20 mouse cellular contexts compared by ENCODE assay signal in genomic region chr11:87571361-87571950, GRCm38 (mm10). TPM values are rescaled to one million over a fixed set of nuclear protein-coding genes. Genes with fewer than 3 reads are reported as not detected.
A peak's percentile ranks its signal among the peaks of the same experiment; 100 is the strongest.
DNase-seq lines count a peak whose midpoint lies in the region; ATAC-seq and TF ChIP-seq lines count a peak whose summit lies in the region.
"Had no signal": no experiment of that assay in that cellular context is flagged by ENCODE, and none has a peak within 500 bp of the region (broad histone marks: within the 10 kb centered on the region; RNA-seq: fewer than 3 reads in every experiment).

No protein-coding gene starts in this region.

- H3K36me3 ChIP-seq in heart, embryonic 10.5 days = no peaks in the 10 kb centered on the region
- no peaks in the 10 kb centered on the region for H3K36me3 ChIP-seq in liver, embryonic 13.5 days
- H3K36me3 ChIP-seq in liver, embryonic 11.5 days (ENCODE audit: control insufficient read depth, insufficient read depth, low read length) = no peaks in the 10 kb centered on the region
- no peaks in the 10 kb centered on the region for H3K36me3 ChIP-seq in embryonic facial prominence, embryonic 14.5 days (ENCODE audit: control insufficient read depth, insufficient read depth, low read length)
- H3K36me3 ChIP-seq in small intestine, adult 2 months (ENCODE audit: control insufficient read depth, insufficient read depth, low read length) = no peaks in the 10 kb centered on the region
- H3K36me3 ChIP-seq: forebrain, embryonic 10.5 days; hindbrain, embryonic 13.5 days; limb, embryonic 12.5 days; lung, embryonic 15.5 days; neural tube, embryonic 12.5 days had no signal

- no peak overlapping the region for H3K9ac ChIP-seq in liver, embryonic 13.5 days
- no peak overlapping the region for H3K9ac ChIP-seq in liver, embryonic 11.5 days (ENCODE audit: low read depth, low read length)
- H3K9ac ChIP-seq in embryonic facial prominence, embryonic 14.5 days (ENCODE audit: low read depth, low read length) = no peak overlapping the region
- H3K9ac ChIP-seq: hindbrain, embryonic 13.5 days; limb, embryonic 12.5 days; lung, embryonic 15.5 days; neural tube, embryonic 12.5 days had no signal

- WGBS in heart, embryonic 10.5 days = 86% methylated on average over 1 of the region's 1 CpGs
- 67% methylated on average over 1 of the region's 1 CpGs for WGBS in liver, embryonic 13.5 days (ENCODE audit: insufficient replicate concordance)
- WGBS in liver, embryonic 11.5 days = 89% methylated on average over 1 of the region's 1 CpGs
- 86% methylated on average over 1 of the region's 1 CpGs for WGBS in embryonic facial prominence, embryonic 14.5 days
- WGBS in small intestine, adult 2 months = 84% methylated on average over 1 of the region's 1 CpGs

- no peak for DNase-seq in heart, embryonic 10.5 days (ENCODE audit: low spot score)
- DNase-seq in heart, postnatal 4 days = no peak
- DNase-seq in liver, embryonic 13.5 days = no peak
- no peak for DNase-seq in liver, embryonic 11.5 days (ENCODE audit: low spot score)
- DNase-seq in embryonic facial prominence, embryonic 14.5 days (ENCODE audit: low spot score) = peak; percentile 47
- DNase-seq in urinary bladder, adult 2 months (ENCODE audit: low spot score) = no peak
- DNase-seq: adrenal gland, postnatal 25 days; cerebellum, postnatal 14 days; kidney, adult 2 months had no signal

- no peak for ATAC-seq in liver, embryonic 13.5 days (ENCODE audit: low read depth)
- no peak for ATAC-seq in liver, embryonic 11.5 days (replicated peaks; ENCODE audit: low FRiP score)
- ATAC-seq in embryonic facial prominence, embryonic 14.5 days (ENCODE audit: low read depth) = no peak
- ATAC-seq: CD4-positive, CD25-positive, alpha-beta regulatory T cell, adult 4 months had no signal

- H3K4me1 ChIP-seq in heart, embryonic 10.5 days = peaks cover 65% of the 10 kb centered on the region
- H3K4me1 ChIP-seq in liver, embryonic 13.5 days (replicated peaks) = peaks cover 5% of the 10 kb centered on the region; the same call in 1 of the 2 replicates
- peaks cover 2% of the 10 kb centered on the region; the same call in 1 of the 2 replicates for H3K4me1 ChIP-seq in liver, embryonic 11.5 days (replicated peaks; ENCODE audit: control insufficient read depth, insufficient read depth, low read length)
- peaks cover 9% of the 10 kb centered on the region for H3K4me1 ChIP-seq in embryonic facial prominence, embryonic 14.5 days (ENCODE audit: control insufficient read depth, insufficient read depth, low read length)
- H3K4me1 ChIP-seq in small intestine, adult 2 months (ENCODE audit: control insufficient read depth, insufficient read depth, insufficient read length, low read length) = peaks cover 1% of the 10 kb centered on the region; the same call in 1 of the 2 replicates
- H3K4me1 ChIP-seq: limb, embryonic 12.5 days; neural tube, embryonic 12.5 days had no signal

- TF ChIP-seq POLR2A in small intestine, adult 2 months (IDR thresholded peaks at IDR 0.05; ENCODE audit: low read depth, low read length) = no peak

- 0 out of 2 replicates have a peak overlapping the region, but pooled peaks have one; percentile 2 for H3K27ac ChIP-seq in heart, embryonic 10.5 days
- H3K27ac ChIP-seq in liver, embryonic 13.5 days = 0 out of 2 replicates have a peak overlapping the region, but pooled peaks have one; percentile 16
- H3K27ac ChIP-seq in liver, embryonic 11.5 days (ENCODE audit: low read depth, low read length) = no peak overlapping the region
- peak overlapping the region; percentile 28; the same call in 1 of the 2 replicates for H3K27ac ChIP-seq in embryonic facial prominence, embryonic 14.5 days (replicated peaks; ENCODE audit: low read depth, low read length)
- peak overlapping the region; percentile 68 for H3K27ac ChIP-seq in small intestine, adult 2 months (ENCODE audit: insufficient read depth, low read depth, low read length)
- H3K27ac ChIP-seq: forebrain, embryonic 10.5 days; hindbrain, embryonic 13.5 days; limb, embryonic 12.5 days; lung, embryonic 15.5 days; neural tube, embryonic 12.5 days had no signal

- H3K27me3 ChIP-seq in heart, embryonic 10.5 days (ENCODE audit: insufficient read depth, poor library complexity, severe bottlenecking) = no peaks in the 10 kb centered on the region
- H3K27me3 ChIP-seq in liver, embryonic 13.5 days = peaks cover 10% of the 10 kb centered on the region; the same call in 1 of the 2 replicates
- no peaks in the 10 kb centered on the region for H3K27me3 ChIP-seq in liver, embryonic 11.5 days (replicated peaks; ENCODE audit: control insufficient read depth, insufficient read depth, low read length)
- no peaks in the 10 kb centered on the region for H3K27me3 ChIP-seq in embryonic facial prominence, embryonic 14.5 days (replicated peaks; ENCODE audit: control insufficient read depth, insufficient read depth, low read length)
- H3K27me3 ChIP-seq in small intestine, adult 2 months (ENCODE audit: control insufficient read depth, insufficient read depth, low read length) = 0 out of 2 replicates have a peak, but pooled peaks cover 3% of the 10 kb centered on the region
- H3K27me3 ChIP-seq: limb, embryonic 12.5 days; lung, embryonic 15.5 days; neural tube, embryonic 12.5 days had no signal

- no peaks in the 10 kb centered on the region for H3K9me3 ChIP-seq in heart, embryonic 10.5 days
- no peaks in the 10 kb centered on the region for H3K9me3 ChIP-seq in liver, embryonic 13.5 days (replicated peaks)
- H3K9me3 ChIP-seq in liver, embryonic 11.5 days (ENCODE audit: control insufficient read depth, low read length) = no peaks in the 10 kb centered on the region
- no peaks in the 10 kb centered on the region for H3K9me3 ChIP-seq in embryonic facial prominence, embryonic 14.5 days (ENCODE audit: control insufficient read depth, low read length)
- H3K9me3 ChIP-seq: forebrain, embryonic 10.5 days; hindbrain, embryonic 13.5 days; limb, embryonic 12.5 days; lung, embryonic 15.5 days; neural tube, embryonic 12.5 days had no signal

- no peak for TF ChIP-seq CTCF in small intestine, adult 2 months (IDR thresholded peaks at IDR 0.05; ENCODE audit: extremely low read depth, insufficient read length, insufficient replicate concordance, low read depth, low read length)

- 0 out of 2 replicates have a peak overlapping the region, but pooled peaks have one; percentile 23 for H3K4me3 ChIP-seq in heart, embryonic 10.5 days
- H3K4me3 ChIP-seq in liver, embryonic 13.5 days (replicated peaks) = no peak overlapping the region
- no peak overlapping the region for H3K4me3 ChIP-seq in liver, embryonic 11.5 days (ENCODE audit: low read depth, low read length)
- H3K4me3 ChIP-seq in embryonic facial prominence, embryonic 14.5 days (ENCODE audit: low read depth, low read length) = no peak overlapping the region
- no peak overlapping the region for H3K4me3 ChIP-seq in small intestine, adult 2 months (ENCODE audit: low read depth, low read length)
- H3K4me3 ChIP-seq: forebrain, embryonic 10.5 days; hindbrain, embryonic 13.5 days; limb, embryonic 12.5 days; lung, embryonic 15.5 days; neural tube, embryonic 12.5 days had no signal

- no peak overlapping the region for H3K4me2 ChIP-seq in liver, embryonic 13.5 days
- H3K4me2 ChIP-seq in liver, embryonic 11.5 days = no peak overlapping the region
- no peak overlapping the region for H3K4me2 ChIP-seq in embryonic facial prominence, embryonic 14.5 days (ENCODE audit: low read depth, low read length)
- H3K4me2 ChIP-seq: hindbrain, embryonic 13.5 days; limb, embryonic 12.5 days; lung, embryonic 15.5 days; neural tube, embryonic 12.5 days had no signal

RNA-seq across cellular contexts. Expression of gene Sept4, which starts 2.8 kb away (rescaled TPM):
- 11.2 and 14.3 TPM in 2 replicates for polyA plus RNA-seq in heart, embryonic 10.5 days (2016; fragmentation: Nextera tagmentation; extraction: Ambion mirVana)
- total RNA-seq in heart, postnatal 4 days (2021) = 10 to 100 TPM; 65.4 to 68.6 TPM
- 11.2 and 14.9 TPM in 2 replicates for polyA plus RNA-seq in liver, embryonic 13.5 days (2015; fragmentation: Nextera tagmentation; extraction: Ambion mirVana)
- 11.1 and 12.8 TPM in 2 replicates for polyA plus RNA-seq in liver, embryonic 11.5 days (2014; fragmentation: Nextera tagmentation; extraction: Ambion mirVana)
- polyA plus RNA-seq in embryonic facial prominence, embryonic 14.5 days (2014; fragmentation: Nextera tagmentation; extraction: Ambion mirVana) = 40.1 and 42.2 TPM in 2 replicates
- polyA plus RNA-seq in small intestine, adult 2 months (2012; rRNA removed) = 11.3 and 19.8 TPM in 2 replicates
- 57.9 and 72.5 TPM in 2 replicates for polyA plus RNA-seq in urinary bladder, adult 2 months (2012; rRNA removed)

RNA-seq across cellular contexts. Expression of gene Gm11492, which starts 5.0 kb away (rescaled TPM):
- polyA plus RNA-seq in heart, embryonic 10.5 days (2016; fragmentation: Nextera tagmentation; extraction: Ambion mirVana) = not detected in 2 replicates
- total RNA-seq in heart, postnatal 4 days (2021) = not detected
- not detected in 2 replicates for polyA plus RNA-seq in liver, embryonic 13.5 days (2015; fragmentation: Nextera tagmentation; extraction: Ambion mirVana)
- polyA plus RNA-seq in liver, embryonic 11.5 days (2014; fragmentation: Nextera tagmentation; extraction: Ambion mirVana) = not detected in 2 replicates
- polyA plus RNA-seq in embryonic facial prominence, embryonic 14.5 days (2014; fragmentation: Nextera tagmentation; extraction: Ambion mirVana) = not detected in 2 replicates
- not detected in 2 replicates for polyA plus RNA-seq in small intestine, adult 2 months (2012; rRNA removed)
- polyA plus RNA-seq in urinary bladder, adult 2 months (2012; rRNA removed) = not detected in 2 replicates
- total RNA-seq: adrenal gland, postnatal 25 days; granulocyte monocyte progenitor cell, adult 5-6 weeks; megakaryocyte-erythroid progenitor cell, adult 5-6 weeks; MEL had no signal
- polyA plus RNA-seq: CD4-positive, CD25-positive, alpha-beta regulatory T cell, adult 4 months; forebrain, embryonic 10.5 days; hindbrain, embryonic 13.5 days; kidney, adult 2 months; large intestine, adult 2 months; limb, embryonic 12.5 days; lung, embryonic 15.5 days; neural tube, embryonic 12.5 days had no signal

RNA-seq across cellular contexts. Expression of gene Mtmr4, which starts 20.5 kb away (rescaled TPM):
- polyA plus RNA-seq in heart, embryonic 10.5 days (2016; fragmentation: Nextera tagmentation; extraction: Ambion mirVana) = 29.7 and 38.1 TPM in 2 replicates
- 10 to 100 TPM; 15.2 TPM for total RNA-seq in heart, postnatal 4 days (2021)
- polyA plus RNA-seq in liver, embryonic 13.5 days (2015; fragmentation: Nextera tagmentation; extraction: Ambion mirVana) = 9.4 and 12.2 TPM in 2 replicates
- 31.5 and 34.8 TPM in 2 replicates for polyA plus RNA-seq in liver, embryonic 11.5 days (2014; fragmentation: Nextera tagmentation; extraction: Ambion mirVana)
- 33.2 and 34.3 TPM in 2 replicates for polyA plus RNA-seq in embryonic facial prominence, embryonic 14.5 days (2014; fragmentation: Nextera tagmentation; extraction: Ambion mirVana)
- 28.3 and 60.0 TPM in 2 replicates for polyA plus RNA-seq in small intestine, adult 2 months (2012; rRNA removed)
- polyA plus RNA-seq in urinary bladder, adult 2 months (2012; rRNA removed) = 26.1 and 27.2 TPM in 2 replicates

RNA-seq across cellular contexts. Expression of gene Hsf5, which starts 45.5 kb away (rescaled TPM):
- 0.15 and 0.21 TPM in 2 replicates for polyA plus RNA-seq in heart, embryonic 10.5 days (2016; fragmentation: Nextera tagmentation; extraction: Ambion mirVana)
- total RNA-seq in heart, postnatal 4 days (2021) = under 1 TPM; 0.09 to 0.10 TPM
- polyA plus RNA-seq in liver, embryonic 13.5 days (2015; fragmentation: Nextera tagmentation; extraction: Ambion mirVana) = 0.03 TPM in 1 of 2 replicates, not detected in the other
- polyA plus RNA-seq in liver, embryonic 11.5 days (2014; fragmentation: Nextera tagmentation; extraction: Ambion mirVana) = 0.08 and 0.10 TPM in 2 replicates
- 0.17 and 0.25 TPM in 2 replicates for polyA plus RNA-seq in embryonic facial prominence, embryonic 14.5 days (2014; fragmentation: Nextera tagmentation; extraction: Ambion mirVana)
- polyA plus RNA-seq in small intestine, adult 2 months (2012; rRNA removed) = 0.13 and 0.34 TPM in 2 replicates
- 0.10 TPM in 2 replicates for polyA plus RNA-seq in urinary bladder, adult 2 months (2012; rRNA removed)
- total RNA-seq: granulocyte monocyte progenitor cell, adult 5-6 weeks; MEL had no signal
